Mouse (Mus musculus) brain, embryonic 18.5 days (tissue): ENCODE measurements around the gene Pgbd5.

Source experiments
- DNase-seq: peaks from one replicate; pipeline ENCODE4 v3.0.0-alpha.2; 2012; ENCODE audit warnings: low read depth, low spot score

Gene Pgbd5

DNA sequence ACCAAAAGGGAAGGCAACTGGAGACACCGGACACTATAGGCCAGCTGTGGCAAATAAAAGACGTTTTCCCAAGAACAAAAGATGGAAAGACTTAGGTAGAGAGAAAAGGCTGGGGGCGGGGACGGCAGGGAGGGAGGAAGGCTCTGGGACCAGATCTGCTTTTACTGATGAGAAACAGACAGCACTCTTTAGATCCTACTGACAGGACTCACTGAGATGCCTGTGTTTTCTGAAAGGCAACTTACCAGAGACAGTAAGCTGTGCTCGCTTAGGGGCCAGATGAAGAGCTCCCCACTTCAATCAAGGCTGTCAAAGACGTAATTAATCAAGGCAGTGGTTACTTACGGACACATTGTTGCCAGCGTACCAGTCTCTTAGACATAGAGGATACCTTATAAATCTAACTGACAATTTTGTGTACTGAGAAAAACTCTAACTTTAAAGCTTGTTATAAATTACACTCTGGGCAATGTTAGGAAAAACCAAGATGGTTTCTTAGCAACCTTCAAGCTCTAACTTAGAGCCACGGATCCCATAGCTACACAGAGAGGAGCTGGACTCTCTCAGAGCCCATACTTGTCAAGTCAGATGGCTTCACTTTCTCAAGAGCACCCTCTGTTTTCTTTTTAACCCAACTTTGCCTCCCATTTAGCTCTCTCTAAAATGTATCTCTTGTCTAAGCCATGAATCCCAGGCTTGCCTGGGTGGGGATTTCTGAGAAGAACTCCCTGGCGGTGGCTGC lies 47.0 kb downstream of the Pgbd5 start:
- no peak for DNase-seq

- DNase-seq: no peak
These were observed 48.3 kb downstream of the Pgbd5 start for GRCm38 (mm10) chr8:124391191-124391590.

DNA sequence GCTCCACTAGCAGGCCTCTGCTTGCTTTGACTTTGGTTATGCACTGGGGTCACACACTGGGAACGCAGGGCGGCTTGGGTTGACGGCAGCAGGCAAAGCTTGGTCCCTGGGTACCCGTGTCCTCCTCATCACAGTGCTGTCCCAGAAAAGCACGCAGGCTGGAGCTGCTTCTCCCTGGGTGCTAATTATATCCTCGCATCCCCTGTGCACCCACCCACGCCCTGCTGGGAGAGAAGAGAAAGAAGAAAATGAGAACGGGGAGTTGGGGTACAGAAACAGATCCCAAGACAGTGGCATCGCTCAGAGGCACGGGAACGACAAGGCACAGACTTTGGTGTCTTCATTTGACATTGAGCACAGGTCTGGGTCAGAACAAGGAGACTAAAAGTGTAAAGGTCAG lies 50.0 kb downstream of the Pgbd5 start:
- no peak for DNase-seq

- peak; percentile 30 for DNase-seq
These were observed 53.1 kb downstream of the Pgbd5 start for GRCm38 (mm10) chr8:124386225-124386899.

DNA sequence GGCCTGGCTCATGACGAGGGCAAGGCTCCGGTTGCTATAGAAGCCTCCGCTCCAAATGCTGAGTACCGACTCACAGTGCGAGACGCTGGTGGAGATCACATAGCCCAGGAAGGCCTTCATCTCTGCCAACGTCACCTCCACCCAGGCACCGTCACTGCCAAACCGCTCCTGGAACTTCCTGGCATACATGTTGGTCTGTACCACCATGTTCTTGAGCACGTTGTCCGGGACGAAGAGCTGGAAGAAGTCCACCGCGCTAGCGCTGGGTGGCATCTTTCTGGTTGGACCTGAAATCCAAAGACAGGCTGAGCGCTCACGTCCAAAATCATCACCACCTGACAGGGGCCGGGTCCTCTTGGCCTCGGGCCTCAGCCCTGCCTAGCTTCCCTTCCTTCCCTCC lies 55.1 kb downstream of the Pgbd5 start:
- no peak for DNase-seq

GRCm38 (mm10) chr8:124382235-124382634 lies 57.2 kb downstream of the Pgbd5 start:
- DNase-seq: no peak

- DNase-seq: no peak
These were observed 60.2 kb downstream of the Pgbd5 start for GRCm38 (mm10) chr8:124379289-124379688.

GRCm38 (mm10) chr8:124376406-124376805 lies 63.1 kb downstream of the Pgbd5 start:
- no peak for DNase-seq

- no peak for DNase-seq
These were observed 63.7 kb downstream of the Pgbd5 start for GRCm38 (mm10) chr8:124375727-124376126.

- DNase-seq: no peak
These were observed 64.3 kb downstream of the Pgbd5 start for GRCm38 (mm10) chr8:124375168-124375567.

DNA sequence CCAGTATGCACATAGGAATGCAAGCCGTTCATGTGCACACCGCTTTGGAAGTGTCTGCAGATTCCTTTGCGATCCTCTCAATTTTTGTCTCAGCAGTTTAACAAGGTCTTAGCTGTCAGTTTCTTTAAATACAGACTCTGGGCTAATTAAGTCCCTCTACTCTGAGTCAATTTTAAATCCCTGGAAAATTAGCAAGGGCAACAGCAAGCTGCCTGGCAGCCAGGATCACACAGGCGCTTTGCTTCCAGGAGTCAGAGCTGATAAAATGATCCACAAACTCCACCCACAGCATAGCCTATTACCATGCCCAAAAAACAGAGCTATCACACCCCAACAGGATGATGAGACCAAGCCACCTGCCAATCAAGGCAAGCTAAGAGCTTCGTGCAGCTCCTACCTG lies 65.7 kb downstream of the Pgbd5 start:
- no peak for DNase-seq

DNA sequence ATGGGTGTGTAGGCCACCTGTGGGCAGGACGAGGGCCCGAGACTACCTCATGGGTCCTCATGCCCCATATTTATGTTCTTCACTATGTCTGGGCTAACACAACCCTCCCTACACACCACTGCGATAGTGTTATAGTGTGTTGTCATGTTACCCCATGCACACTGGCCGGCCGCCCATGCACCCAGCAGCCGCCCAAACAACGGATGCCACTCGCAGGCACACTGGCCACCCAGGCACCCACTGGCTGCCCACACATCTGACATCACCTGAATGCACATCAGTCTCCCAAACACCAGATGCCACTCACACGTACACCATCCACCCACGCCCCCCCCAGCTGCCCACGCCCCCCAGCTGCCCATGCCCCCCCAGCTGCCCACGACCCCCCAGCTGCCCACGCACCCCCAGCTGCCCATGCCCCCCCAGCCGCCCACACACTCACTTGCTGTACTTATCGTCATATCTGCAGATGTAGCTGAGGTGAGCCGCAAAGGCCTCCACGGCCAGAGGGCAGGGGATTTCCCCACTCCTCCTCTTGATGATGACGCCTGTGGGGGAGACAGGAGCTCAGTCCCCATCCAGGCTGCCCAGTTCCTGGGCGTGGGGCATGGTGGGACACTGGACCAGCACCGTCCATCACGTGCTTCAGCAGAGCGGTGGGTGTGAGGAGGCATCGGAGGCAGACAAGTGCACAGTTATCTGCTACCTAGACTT lies 67.9 kb downstream of the Pgbd5 start:
- no peak for DNase-seq

- no peak for DNase-seq
These were observed 68.9 kb downstream of the Pgbd5 start for GRCm38 (mm10) chr8:124370422-124371183.

DNA sequence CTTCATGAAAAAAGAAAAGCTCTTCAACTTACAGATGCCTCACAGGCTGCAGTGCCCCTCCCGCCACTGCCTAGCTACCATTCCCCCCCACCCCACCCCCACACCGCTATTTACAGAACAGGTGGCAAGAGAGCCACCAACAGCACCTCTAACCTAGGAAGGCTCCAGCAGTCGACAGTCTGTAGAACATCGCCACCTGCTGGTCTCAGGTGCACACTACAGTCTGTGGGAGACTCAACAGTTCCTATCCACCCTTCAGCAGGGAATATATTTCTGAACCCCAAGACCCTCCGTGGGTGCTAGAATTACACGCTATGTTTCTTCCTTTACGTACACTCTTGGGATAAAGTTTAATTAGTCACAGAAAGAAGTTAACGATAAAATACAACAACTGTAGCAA lies 71.2 kb downstream of the Pgbd5 start:
- no peak for DNase-seq

GRCm38 (mm10) chr8:124363337-124363736 lies 76.1 kb downstream of the Pgbd5 start:
- DNase-seq: no peak

- DNase-seq: no peak
These were observed 76.9 kb downstream of the Pgbd5 start for GRCm38 (mm10) chr8:124362589-124362988.

GRCm38 (mm10) chr8:124361773-124362427 lies 77.6 kb downstream of the Pgbd5 start:
- no peak for DNase-seq

GRCm38 (mm10) chr8:124360911-124361310 lies 78.5 kb downstream of the Pgbd5 start:
- no peak for DNase-seq

DNA sequence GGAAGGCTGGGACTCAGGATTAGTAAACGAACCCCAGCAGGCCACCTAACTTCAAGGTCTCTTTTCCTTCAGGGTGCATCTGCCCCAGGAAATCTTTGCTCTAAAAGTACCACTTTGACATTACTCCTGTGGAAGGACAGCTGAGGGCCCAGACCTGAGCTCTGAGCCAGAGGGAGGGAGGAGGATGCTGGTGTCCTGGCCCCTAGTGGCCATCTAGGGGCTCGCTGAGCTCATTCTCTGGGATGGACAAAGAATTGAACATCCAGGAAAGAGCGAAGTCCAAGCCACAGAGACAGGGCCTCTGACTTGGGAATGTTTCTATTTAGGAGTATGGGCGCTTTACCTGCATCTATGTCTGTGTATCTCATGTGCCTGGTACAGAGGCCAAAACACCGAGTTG lies 87.8 kb downstream of the Pgbd5 start:
- no peak for DNase-seq

DNA sequence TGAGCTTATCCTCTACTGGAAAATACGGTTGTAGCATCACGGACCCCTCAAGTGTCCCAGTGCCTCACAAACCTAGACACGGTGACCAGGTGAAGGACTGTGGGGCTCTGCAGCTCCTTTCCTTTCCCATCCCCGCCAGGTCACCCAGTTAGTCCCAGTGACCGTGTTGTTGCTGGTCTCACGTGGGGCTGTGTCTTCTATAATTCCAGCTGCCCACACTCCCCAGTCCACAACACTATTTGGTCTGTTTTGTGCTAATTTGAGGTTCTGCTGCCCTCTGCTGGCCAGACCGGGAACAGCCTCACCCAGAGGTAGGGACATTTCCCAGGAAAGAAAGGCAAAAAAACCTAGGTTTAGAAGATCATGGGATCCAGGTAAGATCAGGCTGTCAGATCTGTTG lies 89.8 kb downstream of the Pgbd5 start:
- DNase-seq: peak; percentile 12

DNA sequence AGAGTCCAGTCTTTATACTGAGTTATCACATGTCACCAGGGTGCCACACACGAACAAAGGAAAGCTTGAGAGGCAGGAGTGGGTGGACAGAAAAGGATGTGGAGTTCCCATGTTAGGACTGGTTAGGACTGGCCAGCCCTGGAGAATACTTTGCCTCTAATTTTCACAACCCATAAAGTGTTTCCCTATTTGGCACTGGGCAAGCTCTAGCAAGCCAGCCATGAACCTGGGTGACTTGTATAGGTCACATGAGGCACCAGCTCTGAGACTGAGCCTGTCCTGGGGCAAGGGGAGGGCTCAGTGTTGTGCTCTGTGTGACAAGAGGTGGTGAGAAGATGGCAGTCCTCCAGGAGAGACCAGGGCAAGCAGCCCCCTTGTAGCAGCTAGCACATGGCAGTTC lies 91.4 kb downstream of the Pgbd5 start:
- DNase-seq: no peak
